Mouse (Mus musculus) gastrocnemius, adult 18-20 months (tissue): Measurements from ENCODE around the gene Rpl3l. TPM values are rescaled to one million over a fixed set of nuclear protein-coding genes. Genes with fewer than 3 reads are reported as not detected.

Experiments
- total RNA-seq, 2 experiments: library from RNA; stranded (reverse); gene quantifications; 2 replicates each; pipeline ENCODE4 v1.2.3; 2021

Gene Rpl3l
- total RNA-seq, 2 experiments from 2014 or later: 764 to 767 TPM

Other genes with a start within 250 kb of the Rpl3l start
- 10 to 100 TPM in 1 of 2 experiments, 1 to 10 TPM in 1; 9.9 to 11.1 TPM for gene Mlst8, start 248.7 kb upstream of the Rpl3l start, total RNA-seq
- under 1 TPM; 0.09 to 0.17 TPM for gene Caskin1, start 239.2 kb upstream of the Rpl3l start, total RNA-seq
- gene Traf7, start 199.9 kb upstream of the Rpl3l start, total RNA-seq: 10 to 100 TPM; 25.7 to 29.7 TPM
- gene Rab26, start 193.6 kb upstream of the Rpl3l start, total RNA-seq: not detected
- 10 to 100 TPM; 12.8 to 21.4 TPM for gene Pkd1, start 178.0 kb upstream of the Rpl3l start, total RNA-seq
- gene Tsc2, start 95.2 kb upstream of the Rpl3l start, total RNA-seq: 100 to 1,000 TPM in 1 of 2 experiments, 10 to 100 TPM in 1; 83.2 to 105 TPM
- 1 to 10 TPM; 2.5 to 3.5 TPM for gene Nthl1, start 95.1 kb upstream of the Rpl3l start, total RNA-seq
- gene Slc9a3r2, start 77.5 kb upstream of the Rpl3l start, total RNA-seq: 10 to 100 TPM; 31.8 to 55.0 TPM
- not detected for gene Npw, start 69.4 kb upstream of the Rpl3l start, total RNA-seq
- gene Zfp598, start 58.1 kb upstream of the Rpl3l start, total RNA-seq: 10 to 100 TPM; 23.1 to 25.4 TPM
- gene Syngr3, start 37.9 kb upstream of the Rpl3l start, total RNA-seq: under 1 TPM in 1 of 2 experiments, not detected in 1; 0.14 TPM
- 10 to 100 TPM; 41.1 to 48.3 TPM for gene Gfer, start 31.7 kb upstream of the Rpl3l start, total RNA-seq
- gene Noxo1, start 31.6 kb upstream of the Rpl3l start, total RNA-seq: under 1 TPM; 0.32 to 0.95 TPM
- gene Tbl3, start 20.2 kb upstream of the Rpl3l start, total RNA-seq: 10 to 100 TPM; 15.4 to 16.0 TPM
- not detected for gene Rnf151, start 9.8 kb upstream of the Rpl3l start, total RNA-seq
- 100 to 1,000 TPM; 548 to 574 TPM for gene Rps2, start 9.7 kb upstream of the Rpl3l start, total RNA-seq
- 100 to 1,000 TPM; 428 to 481 TPM for gene Ndufb10, start 3.3 kb upstream of the Rpl3l start, total RNA-seq
- gene Msrb1, start 8.8 kb downstream of the Rpl3l start, total RNA-seq: 100 to 1,000 TPM; 139 to 179 TPM
- gene Hs3st6, start 25.2 kb downstream of the Rpl3l start, total RNA-seq: not detected
- not detected for gene Meiob, start 76.5 kb downstream of the Rpl3l start, total RNA-seq
- 10 to 100 TPM; 67.9 to 72.7 TPM for gene Hagh, start 112.3 kb downstream of the Rpl3l start, total RNA-seq
- 10 to 100 TPM; 45.2 to 48.3 TPM for gene Fahd1, start 122.5 kb downstream of the Rpl3l start, total RNA-seq
- 1 to 10 TPM; 2.2 to 2.6 TPM for gene Igfals, start 138.2 kb downstream of the Rpl3l start, total RNA-seq
- gene Nubp2, start 158.5 kb downstream of the Rpl3l start, total RNA-seq: 10 to 100 TPM; 11.0 to 11.1 TPM
- 10 to 100 TPM; 29.7 to 37.9 TPM for gene Spsb3, start 158.8 kb downstream of the Rpl3l start, total RNA-seq
- gene Eme2, start 167.3 kb downstream of the Rpl3l start, total RNA-seq: 1 to 10 TPM; 6.5 to 8.4 TPM
- 10 to 100 TPM; 79.4 to 86.3 TPM for gene Mrps34, start 167.3 kb downstream of the Rpl3l start, total RNA-seq
- gene Nme3, start 168.7 kb downstream of the Rpl3l start, total RNA-seq: 10 to 100 TPM; 11.8 to 12.3 TPM
- 10 to 100 TPM; 13.2 to 14.5 TPM for gene Mapk8ip3, start 209.2 kb downstream of the Rpl3l start, total RNA-seq
- 1 to 10 TPM; 3.9 to 5.9 TPM for gene Jpt2, start 232.9 kb downstream of the Rpl3l start, total RNA-seq